In the genomic region with DNA sequence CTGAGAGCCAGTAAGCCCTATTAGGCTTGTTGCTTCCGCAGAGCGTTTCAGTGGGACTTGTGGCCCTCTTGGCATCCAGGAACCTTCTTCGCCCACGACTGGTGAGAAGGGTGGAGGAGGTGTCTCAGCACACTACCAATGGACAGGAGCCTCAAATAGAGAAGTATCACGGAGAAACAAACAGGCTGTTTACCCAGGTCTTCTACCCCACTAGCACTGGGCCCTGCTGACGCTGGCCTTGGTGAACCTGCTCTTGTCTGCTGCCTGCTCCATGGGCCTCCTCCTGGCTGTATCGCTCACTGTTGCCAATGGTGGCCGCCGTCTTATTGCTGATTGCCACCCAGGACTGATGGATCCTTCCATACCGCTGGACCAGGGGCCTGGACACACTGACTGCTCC, we compare ENCODE assay signal across 11 mouse cellular contexts. TPM values are rescaled to one million over a fixed set of nuclear protein-coding genes. Genes with fewer than 3 reads are reported as not detected.
DNase-seq lines count a peak whose midpoint lies in the region; ATAC-seq and TF ChIP-seq lines count a peak whose summit lies in the region.
"Had no signal": no experiment of that assay in that cellular context is flagged by ENCODE, and none has a peak within 500 bp of the region (broad histone marks: within the 10 kb centered on the region; RNA-seq: fewer than 3 reads in every experiment).

No protein-coding gene starts in this region.

- in situ Hi-C loops in ES-E14 (cut with MboI; ENCODE audit: low sequenced_read_pairs in 2 of 2, unreplicated experiment in 2 of 2): no loop called here

- no peaks in the 10 kb centered on the region for H3K27me3 ChIP-seq in heart, embryonic 14.5 days (ENCODE audit: control insufficient read depth, insufficient read depth, low read length)
- H3K27me3 ChIP-seq in hindbrain, embryonic 10.5 days (ENCODE audit: insufficient read depth, poor library complexity, severe bottlenecking): peaks cover 14% of the 10 kb centered on the region
- H3K27me3 ChIP-seq in liver, postnatal 0 days (ENCODE audit: insufficient read depth, low read length): no peaks in the 10 kb centered on the region

- intact Hi-C loops in left cerebral cortex, postnatal 4 days (cut with DNase I): no loop called here

- TF ChIP-seq EP300 in liver, postnatal 0 days (IDR thresholded peaks at IDR 0.05; ENCODE audit: low read depth): no peak

- H3K9ac ChIP-seq in heart, embryonic 14.5 days (ENCODE audit: low read length): peak overlapping the region; percentile 44; the same call in 1 of the 2 replicates
- H3K9ac ChIP-seq in ES-E14 (ENCODE audit: insufficient read depth, low read depth, low read length, poor library complexity, severe bottlenecking): peak overlapping the region; percentile 53
- no peak overlapping the region; the same call in 1 of the 2 replicates for H3K9ac ChIP-seq in liver, postnatal 0 days (replicated peaks)

- H3K4me1 ChIP-seq in heart, embryonic 14.5 days (ENCODE audit: control insufficient read depth in 2 of 2, insufficient read depth in 2 of 2, low read length in 2 of 2): peaks cover 8 to 29% of the 10 kb centered on the region in 2 experiments
- peaks cover 3 to 30% of the 10 kb centered on the region in 2 experiments; a peak in 3 of 4 replicates for H3K4me1 ChIP-seq in ES-E14 (ENCODE audit: control insufficient read depth in 2 of 2, insufficient read depth in 2 of 2, low read length in 2 of 2, poor library complexity in 1 of 2)
- H3K4me1 ChIP-seq in hindbrain, embryonic 10.5 days (replicated peaks): peaks cover 26% of the 10 kb centered on the region
- H3K4me1 ChIP-seq in liver, postnatal 0 days (ENCODE audit: insufficient read depth): peaks cover 4% of the 10 kb centered on the region

- H3K4me3 ChIP-seq in heart, embryonic 14.5 days (ENCODE audit: control insufficient read depth in 1 of 2, insufficient read depth in 1 of 2, low read depth in 1 of 2, low read length in 2 of 2): peak overlapping the region in 1 of 2 experiments; percentile 34; a peak in 3 of 4 replicates
- H3K4me3 ChIP-seq in ES-E14 (ENCODE audit: insufficient read depth in 1 of 2, low read depth in 1 of 2, low read length in 2 of 2, poor library complexity in 1 of 2, severe bottlenecking in 1 of 2): peak overlapping the region; percentile 69 to 75
- peak overlapping the region; percentile 40 for H3K4me3 ChIP-seq in hindbrain, embryonic 10.5 days
- peak overlapping the region; percentile 46 for H3K4me3 ChIP-seq in liver, postnatal 0 days (ENCODE audit: low read depth, low read length)

- H3K9me3 ChIP-seq in heart, embryonic 14.5 days (ENCODE audit: control insufficient read depth, low read length): no peaks in the 10 kb centered on the region
- H3K9me3 ChIP-seq in ES-E14 (ENCODE audit: control insufficient read depth, insufficient read depth, low read depth, low read length): no peaks in the 10 kb centered on the region
- H3K9me3 ChIP-seq in hindbrain, embryonic 10.5 days: no peaks in the 10 kb centered on the region
- no peaks in the 10 kb centered on the region for H3K9me3 ChIP-seq in liver, postnatal 0 days (ENCODE audit: low read length)
- H3K9me3 ChIP-seq: midbrain, embryonic 12.5 days had no signal

- no peak for TF ChIP-seq CTCF in liver, postnatal 0 days (IDR thresholded peaks at IDR 0.05; ENCODE audit: low read depth)

- no peak for ATAC-seq in heart, embryonic 14.5 days (ENCODE audit: insufficient number of reproducible peaks, insufficient read depth, low FRiP score, low read depth)
- ATAC-seq in liver, postnatal 0 days: no peak

- peaks cover 84% of the 10 kb centered on the region for H3K36me3 ChIP-seq in heart, embryonic 14.5 days (ENCODE audit: control insufficient read depth, insufficient read depth, low read length)
- H3K36me3 ChIP-seq in ES-E14 (ENCODE audit: control insufficient read depth, insufficient read depth, low read length, poor library complexity, severe bottlenecking): peaks cover 14% of the 10 kb centered on the region; the same call in 1 of the 2 replicates
- H3K36me3 ChIP-seq in hindbrain, embryonic 10.5 days: peaks cover 97% of the 10 kb centered on the region
- peaks cover 49% of the 10 kb centered on the region for H3K36me3 ChIP-seq in liver, postnatal 0 days (replicated peaks; ENCODE audit: insufficient read depth, low read length)

- no peak for DNase-seq in heart, adult 8-10 months (ENCODE audit: low spot score)
- no peak for DNase-seq in ES-E14 (ENCODE audit: low read depth, low spot score)
- DNase-seq in hindbrain, embryonic 10.5 days (ENCODE audit: low spot score): peak; percentile 16
- no peak for DNase-seq in liver, postnatal 0 days
- no peak for DNase-seq in spleen, adult 12 weeks (ENCODE audit: low spot score)
- DNase-seq in urinary bladder, postnatal 14 days (ENCODE audit: low spot score): no peak
- no peak for DNase-seq in left cerebral cortex, postnatal 4 days

- WGBS in heart, embryonic 14.5 days: 66% methylated on average over 10 of the region's 10 CpGs
- 50% methylated on average over 10 of the region's 10 CpGs for WGBS in hindbrain, embryonic 10.5 days
- 65% methylated on average over 10 of the region's 10 CpGs for WGBS in liver, postnatal 0 days (ENCODE audit: insufficient replicate concordance)

- no peak overlapping the region for H3K27ac ChIP-seq in heart, embryonic 14.5 days (replicated peaks in 1 of 2; ENCODE audit: control insufficient read depth in 1 of 2, insufficient read depth in 1 of 2, low read depth in 2 of 2, low read length in 2 of 2)
- no peak overlapping the region; the same call in 1 of the 2 replicates for H3K27ac ChIP-seq in ES-E14 (ENCODE audit: insufficient read depth, low read depth, low read length, poor library complexity, severe bottlenecking)
- H3K27ac ChIP-seq in hindbrain, embryonic 10.5 days: peak overlapping the region; percentile 69; the same call in 1 of the 2 replicates
- H3K27ac ChIP-seq in liver, postnatal 0 days (ENCODE audit: low read depth): no peak overlapping the region
- H3K27ac ChIP-seq: midbrain, embryonic 12.5 days had no signal

- H3K4me2 ChIP-seq in heart, embryonic 14.5 days (ENCODE audit: low read length): peak overlapping the region; percentile 60
- H3K4me2 ChIP-seq in liver, postnatal 0 days (ENCODE audit: low read depth, low read length): peak overlapping the region; percentile 70

TF ChIP-seq in ES-E14, 5 proteins besides CTCF, POLR2A, EP300 and RAD21:
- TF ChIP-seq ZC3H11A (IDR thresholded peaks at IDR 0.05; ENCODE audit: borderline replicate concordance, low read depth, low read length): no peak
- no peak for TF ChIP-seq ZNF384 (IDR thresholded peaks at IDR 0.05; ENCODE audit: low read depth, low read length)
- TF ChIP-seq MAFK (IDR thresholded peaks at IDR 0.05; ENCODE audit: insufficient read depth, low read depth, low read length): no peak
- no peak for TF ChIP-seq HCFC1 (IDR thresholded peaks at IDR 0.05; ENCODE audit: borderline replicate concordance, insufficient read depth, low read length)
- TF ChIP-seq CHD2 (IDR thresholded peaks at IDR 0.05; ENCODE audit: low read depth, low read length): no peak

RNA-seq across cellular contexts. Expression of a gene that starts 0.7 kb away (rescaled TPM):
- polyA plus RNA-seq in heart, embryonic 14.5 days (2014; fragmentation: Nextera tagmentation; extraction: Ambion mirVana): 4.8 and 5.4 TPM in 2 replicates
- 1 to 10 TPM; 1.3 to 2.5 (median 1.6) TPM for total RNA-seq in heart, adult 8-10 months (2022)
- 10.5 and 24.6 TPM in 2 replicates for total RNA-seq in ES-E14 (2012; rRNA removed)
- polyA plus RNA-seq in hindbrain, embryonic 10.5 days (2016; fragmentation: Nextera tagmentation; extraction: Ambion mirVana): 3.9 and 6.7 TPM in 2 replicates
- polyA plus RNA-seq in liver, postnatal 0 days (2015; fragmentation: Nextera tagmentation; extraction: Ambion mirVana): 6.5 and 7.5 TPM in 2 replicates
- 1 to 10 TPM; 2.2 to 3.1 TPM for total RNA-seq in left cerebral cortex, postnatal 4 days (2021)

RNA-seq across cellular contexts. Expression of a gene that starts 11.1 kb away (rescaled TPM):
- 0.41 and 1.1 TPM in 2 replicates for polyA plus RNA-seq in heart, embryonic 14.5 days (2014; fragmentation: Nextera tagmentation; extraction: Ambion mirVana)
- under 1 TPM in 2 of 4 experiments, not detected in 2; 0.72 to 0.87 TPM for total RNA-seq in heart, adult 8-10 months (2022)
- total RNA-seq in ES-E14 (2012; rRNA removed): not detected in 2 replicates
- polyA plus RNA-seq in hindbrain, embryonic 10.5 days (2016; fragmentation: Nextera tagmentation; extraction: Ambion mirVana): 0.30 TPM in 1 of 2 replicates, not detected in the other
- polyA plus RNA-seq in liver, postnatal 0 days (2015; fragmentation: Nextera tagmentation; extraction: Ambion mirVana): 0.28 TPM in 1 of 2 replicates, not detected in the other
- not detected for total RNA-seq in left cerebral cortex, postnatal 4 days (2021)
- total RNA-seq: hematopoietic stem cell, adult 5-6 weeks; MEL had no signal

RNA-seq across cellular contexts. Expression of a gene that starts 11.5 kb away (rescaled TPM):
- 124 and 125 TPM in 2 replicates for polyA plus RNA-seq in heart, embryonic 14.5 days (2014; fragmentation: Nextera tagmentation; extraction: Ambion mirVana)
- total RNA-seq in heart, adult 8-10 months (2022): 10 to 100 TPM; 75.9 to 87.9 (median 81.8) TPM
- total RNA-seq in ES-E14 (2012; rRNA removed): 42.4 and 53.1 TPM in 2 replicates
- 151 and 159 TPM in 2 replicates for polyA plus RNA-seq in hindbrain, embryonic 10.5 days (2016; fragmentation: Nextera tagmentation; extraction: Ambion mirVana)
- polyA plus RNA-seq in liver, postnatal 0 days (2015; fragmentation: Nextera tagmentation; extraction: Ambion mirVana): 42.9 and 43.0 TPM in 2 replicates
- total RNA-seq in left cerebral cortex, postnatal 4 days (2021): 10 to 100 TPM; 91.8 to 94.3 TPM

RNA-seq across cellular contexts. Expression of a gene that starts 31.7 kb away (rescaled TPM):
- polyA plus RNA-seq in heart, embryonic 14.5 days (2014; fragmentation: Nextera tagmentation; extraction: Ambion mirVana): 85.4 and 91.1 TPM in 2 replicates
- 10 to 100 TPM; 45.3 to 71.9 (median 57.3) TPM for total RNA-seq in heart, adult 8-10 months (2022)
- total RNA-seq in ES-E14 (2012; rRNA removed): 285 and 294 TPM in 2 replicates
- polyA plus RNA-seq in hindbrain, embryonic 10.5 days (2016; fragmentation: Nextera tagmentation; extraction: Ambion mirVana): 172 and 197 TPM in 2 replicates
- polyA plus RNA-seq in liver, postnatal 0 days (2015; fragmentation: Nextera tagmentation; extraction: Ambion mirVana): 49.4 and 56.9 TPM in 2 replicates
- total RNA-seq in left cerebral cortex, postnatal 4 days (2021): 100 to 1,000 TPM; 144 to 146 TPM

RNA-seq across cellular contexts. Expression of a gene that starts 38.8 kb away (rescaled TPM):
- 22.3 and 28.5 TPM in 2 replicates for polyA plus RNA-seq in heart, embryonic 14.5 days (2014; fragmentation: Nextera tagmentation; extraction: Ambion mirVana)
- total RNA-seq in heart, adult 8-10 months (2022): 10 to 100 TPM; 33.9 to 50.7 (median 42.3) TPM
- total RNA-seq in ES-E14 (2012; rRNA removed): 26.9 and 38.1 TPM in 2 replicates
- polyA plus RNA-seq in hindbrain, embryonic 10.5 days (2016; fragmentation: Nextera tagmentation; extraction: Ambion mirVana): 35.2 and 39.7 TPM in 2 replicates
- polyA plus RNA-seq in liver, postnatal 0 days (2015; fragmentation: Nextera tagmentation; extraction: Ambion mirVana): 2.3 and 2.7 TPM in 2 replicates
- 10 to 100 TPM; 65.9 to 69.3 TPM for total RNA-seq in left cerebral cortex, postnatal 4 days (2021)
